Mouse (Mus musculus) myocyte (in vitro differentiated cells): ENCODE measurements around the gene Gucd1.

Experiments used
- E2F4 ChIP-seq: IDR thresholded peaks from one replicate; pipeline ENCODE4 v1.6.1; 2011; ENCODE audit warnings: mild to moderate bottlenecking, control low read depth, moderate library complexity; ENCODE audit not compliant: insufficient read depth
- MAX ChIP-seq: IDR thresholded peaks from one replicate; pipeline ENCODE4 v1.6.1; 2011; ENCODE audit warnings: low read depth, mild to moderate bottlenecking, control low read depth
- POLR2A ChIP-seq: IDR thresholded peaks from one replicate; pipeline ENCODE4 v1.6.1; 2011; ENCODE audit warnings: low read depth, mild to moderate bottlenecking, control low read depth, moderate library complexity; ENCODE audit not compliant: insufficient read length
- POLR2AphosphoS2 ChIP-seq: IDR thresholded peaks from one replicate; pipeline ENCODE4 v1.6.1; 2011; ENCODE audit warnings: low read depth, control low read depth; ENCODE audit not compliant: insufficient read length
- TCF12 ChIP-seq: IDR thresholded peaks from one replicate; pipeline ENCODE4 v1.6.1; 2011; ENCODE audit warnings: mild to moderate bottlenecking, control low read depth; ENCODE audit not compliant: poor library complexity, insufficient read depth, severe bottlenecking
- USF1 ChIP-seq: IDR thresholded peaks from one replicate; pipeline ENCODE4 v1.6.1; 2011; ENCODE audit warnings: low read depth, mild to moderate bottlenecking, control low read depth, moderate library complexity

DNA sequence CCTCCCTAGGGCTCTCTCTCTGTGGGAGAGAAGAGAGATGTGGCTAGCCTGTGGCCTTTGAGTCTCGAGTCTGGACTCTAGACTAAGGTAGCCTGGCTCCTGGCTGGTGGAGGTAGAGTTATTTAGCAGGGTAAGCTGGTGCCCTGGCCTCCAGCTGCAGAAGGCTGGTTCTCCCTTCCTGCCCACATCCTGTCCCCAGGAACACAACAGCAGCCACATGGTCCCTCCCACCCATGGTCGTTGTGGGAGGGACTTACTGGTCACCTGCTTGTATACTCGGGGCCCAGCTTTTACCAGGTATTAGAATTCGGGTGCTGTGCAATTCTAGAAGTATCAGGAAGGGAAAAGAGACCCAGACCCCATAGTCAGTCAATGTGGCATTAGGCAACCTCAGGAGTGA lies 197.5 kb downstream of the Gucd1 start:
- TF ChIP-seq POLR2AphosphoS2 (no peak), TCF12 (no peak), POLR2A (no peak), USF1 (no peak), E2F4 (no peak), MAX (no peak)
